In the genomic region with DNA sequence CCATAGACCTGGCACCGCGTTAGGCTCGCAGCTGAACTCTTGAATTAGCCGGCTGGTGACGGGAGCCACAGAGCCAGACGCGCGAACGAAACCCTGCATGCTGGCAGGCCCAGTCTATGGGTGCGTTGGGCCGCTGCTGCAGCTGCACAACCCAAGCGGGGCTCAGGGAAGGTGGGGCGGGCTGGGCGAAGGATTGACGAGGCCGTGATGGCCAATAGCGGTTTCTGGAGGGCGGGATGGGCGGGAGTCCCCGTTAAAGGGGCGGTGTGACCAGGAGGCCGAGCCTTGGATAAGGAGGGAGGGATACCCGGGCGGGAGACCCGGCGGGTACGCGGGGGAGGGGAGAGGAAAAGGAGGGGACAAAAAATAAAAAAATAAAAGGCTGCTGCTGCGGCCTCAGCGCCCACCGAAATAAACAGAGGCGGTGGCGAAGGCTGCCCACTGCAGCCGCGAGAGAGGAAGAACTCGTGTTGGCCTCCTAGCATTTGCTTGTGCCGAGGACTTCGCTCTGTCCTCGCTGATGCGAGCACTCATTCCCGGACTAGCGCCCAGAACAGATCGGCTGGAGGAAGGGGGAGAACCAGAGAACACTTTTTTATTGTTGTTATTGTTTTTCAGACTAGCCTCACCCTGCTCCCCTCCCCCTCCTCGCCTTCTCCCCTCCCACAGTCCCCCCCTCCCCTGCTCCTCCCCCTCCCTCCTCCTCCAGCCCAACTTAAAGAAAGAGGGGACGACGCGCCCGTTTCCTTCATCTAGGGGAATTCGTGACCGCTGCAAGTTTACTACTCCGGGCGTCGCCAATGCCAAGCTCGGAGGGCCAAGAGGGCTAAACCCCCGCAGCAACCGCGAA, we compare ENCODE assay signal across 8 mouse cellular contexts. TPM values are rescaled to one million over a fixed set of nuclear protein-coding genes. Genes with fewer than 3 reads are reported as not detected.
DNase-seq lines count a peak whose midpoint lies in the region; ATAC-seq and TF ChIP-seq lines count a peak whose summit lies in the region.

No protein-coding gene starts in this region.

- peak overlapping the region; percentile 66 for H3K9ac ChIP-seq in limb, embryonic 14.5 days (ENCODE audit: low read depth, low read length, severe bottlenecking)

- under 1% methylated on average over 57 of the region's 57 CpGs for WGBS in limb, embryonic 14.5 days

- peak overlapping the region; percentile 65 for H3K4me2 ChIP-seq in limb, embryonic 14.5 days (replicated peaks; ENCODE audit: low read depth, low read length, severe bottlenecking)

- no peak overlapping the region for H3K27ac ChIP-seq in embryonic fibroblast, embryonic 13.5 days (ENCODE audit: insufficient read depth, low read length)
- H3K27ac ChIP-seq in limb, embryonic 14.5 days (replicated peaks; ENCODE audit: low read depth, low read length) = peak overlapping the region; percentile 82

- 0 out of 2 replicates have a peak, but pooled peaks cover 3% of the 10 kb centered on the region for H3K4me1 ChIP-seq in embryonic fibroblast, embryonic 13.5 days (ENCODE audit: control insufficient read depth, insufficient read depth, low read length)
- H3K4me1 ChIP-seq in limb, embryonic 14.5 days (ENCODE audit: control insufficient read depth, insufficient read depth, low read length) = peaks cover 7% of the 10 kb centered on the region; the same call in 1 of the 2 replicates

- TF ChIP-seq POLR2A in embryonic fibroblast, embryonic 13.5 days (IDR thresholded peaks at IDR 0.05; ENCODE audit: low read depth, low read length) = no peak
- TF ChIP-seq POLR2A in limb, embryonic 14.5 days (IDR thresholded peaks at IDR 0.05; ENCODE audit: borderline replicate concordance, extremely low read depth, insufficient read depth, insufficient read length) = 0 out of 2 replicates have a peak, but pooled peaks have one; percentile 11

- peaks cover 85% of the 10 kb centered on the region for H3K27me3 ChIP-seq in limb, embryonic 14.5 days (ENCODE audit: control insufficient read depth, insufficient read depth, low read length)

- H3K9me3 ChIP-seq in limb, embryonic 14.5 days (ENCODE audit: control insufficient read depth, low read length) = no peaks in the 10 kb centered on the region

- peak; percentile 72 for ATAC-seq in limb, embryonic 14.5 days (ENCODE audit: low FRiP score, low read depth)

- TF ChIP-seq CTCF in embryonic fibroblast, embryonic 13.5 days (IDR thresholded peaks at IDR 0.05; ENCODE audit: borderline replicate concordance, insufficient read depth, low read length) = no peak

- peak overlapping the region; percentile 22 for H3K4me3 ChIP-seq in embryonic fibroblast, embryonic 13.5 days (ENCODE audit: insufficient read depth, low read length)
- peak overlapping the region; percentile 58 for H3K4me3 ChIP-seq in limb, embryonic 14.5 days (replicated peaks; ENCODE audit: low read length)

- peak; percentile 53 to 75 for DNase-seq in layer of hippocampus, postnatal 14 days (ENCODE audit: low spot score in 2 of 2)
- no peak for DNase-seq in layer of hippocampus, adult 9-10 months (ENCODE audit: low spot score)
- peak; percentile 83 for DNase-seq in cerebellum, adult 11 months
- DNase-seq in limb, embryonic 14.5 days (ENCODE audit: low spot score) = peak; percentile 60
- DNase-seq in retina, embryonic 14.5 days (ENCODE audit: low spot score) = peak; percentile 93
- DNase-seq in spleen, postnatal 14 days (ENCODE audit: low spot score in 2 of 2) = no peak
- DNase-seq in right cerebral cortex, adult 18-20 months = no peak

- no peaks in the 10 kb centered on the region for H3K36me3 ChIP-seq in limb, embryonic 14.5 days (ENCODE audit: control insufficient read depth, insufficient read depth, low read length)

RNA-seq across cellular contexts. Expression of a gene that starts 1.0 kb away (rescaled TPM):
- 10 to 100 TPM; 22.1 to 26.7 TPM for total RNA-seq in layer of hippocampus, postnatal 14 days (2021)
- polyA plus RNA-seq in embryonic fibroblast, embryonic 13.5 days (2011; ENCODE audit: insufficient read length, low read depth, missing spikeins) = 0.60 and 2.8 TPM in 2 replicates
- polyA plus RNA-seq in limb, embryonic 14.5 days (2012; rRNA removed) = 4.0 and 6.0 TPM in 2 replicates
- 0.80 and 1.1 TPM in 2 replicates for polyA plus RNA-seq in limb, embryonic 14.5 days (2014; fragmentation: Nextera tagmentation; extraction: Ambion mirVana)

RNA-seq across cellular contexts. Expression of a gene that starts 8.8 kb away (rescaled TPM):
- total RNA-seq in layer of hippocampus, postnatal 14 days (2021) = 1 to 10 TPM; 5.2 to 6.2 TPM
- 0.30 and 0.93 TPM in 2 replicates for polyA plus RNA-seq in embryonic fibroblast, embryonic 13.5 days (2011; ENCODE audit: insufficient read length, low read depth, missing spikeins)
- polyA plus RNA-seq in limb, embryonic 14.5 days (2012; rRNA removed) = 0.47 and 1.3 TPM in 2 replicates
- polyA plus RNA-seq in limb, embryonic 14.5 days (2014; fragmentation: Nextera tagmentation; extraction: Ambion mirVana) = 0.76 and 0.94 TPM in 2 replicates

RNA-seq across cellular contexts. Expression of a gene that starts 16.1 kb away (rescaled TPM):
- total RNA-seq in layer of hippocampus, postnatal 14 days (2021) = under 1 TPM in 1 of 2 experiments, not detected in 1; 0.24 TPM
- not detected in 2 replicates for polyA plus RNA-seq in embryonic fibroblast, embryonic 13.5 days (2011; ENCODE audit: insufficient read length, low read depth, missing spikeins)
- not detected in 2 replicates for polyA plus RNA-seq in limb, embryonic 14.5 days (2012; rRNA removed)
- polyA plus RNA-seq in limb, embryonic 14.5 days (2014; fragmentation: Nextera tagmentation; extraction: Ambion mirVana) = 0.12 TPM in 1 of 2 replicates, not detected in the other

RNA-seq across cellular contexts. Expression of a gene that starts 23.4 kb away (rescaled TPM):
- under 1 TPM in 1 of 2 experiments, not detected in 1; 0.21 TPM for total RNA-seq in layer of hippocampus, postnatal 14 days (2021)
- not detected in 2 replicates for polyA plus RNA-seq in embryonic fibroblast, embryonic 13.5 days (2011; ENCODE audit: insufficient read length, low read depth, missing spikeins)
- not detected in 2 replicates for polyA plus RNA-seq in limb, embryonic 14.5 days (2012; rRNA removed)
- 0.25 TPM in 1 of 2 replicates, not detected in the other for polyA plus RNA-seq in limb, embryonic 14.5 days (2014; fragmentation: Nextera tagmentation; extraction: Ambion mirVana)

RNA-seq across cellular contexts. Expression of a gene that starts 59.9 kb away (rescaled TPM):
- total RNA-seq in layer of hippocampus, postnatal 14 days (2021) = 10 to 100 TPM; 38.1 to 43.4 TPM
- polyA plus RNA-seq in embryonic fibroblast, embryonic 13.5 days (2011; ENCODE audit: insufficient read length, low read depth, missing spikeins) = 22.4 and 30.5 TPM in 2 replicates
- polyA plus RNA-seq in limb, embryonic 14.5 days (2012; rRNA removed) = 11.4 and 15.7 TPM in 2 replicates
- 17.3 and 18.1 TPM in 2 replicates for polyA plus RNA-seq in limb, embryonic 14.5 days (2014; fragmentation: Nextera tagmentation; extraction: Ambion mirVana)

Comparison
In these comparisons a context has a peak if more than half of its experiments do, and no peak if none do; other contexts are left out.
1. DNase-seq: peak in layer of hippocampus, postnatal 14 days (2 of 2), cerebellum, adult 11 months (single experiment), limb, embryonic 14.5 days (single experiment) and retina, embryonic 14.5 days (single experiment); none in layer of hippocampus, adult 9-10 months (single experiment), spleen, postnatal 14 days (0 of 2) and right cerebral cortex, adult 18-20 months (single experiment).